Mouse (Mus musculus): ENCODE results near the gene Gp2. TPM values are rescaled to one million over a fixed set of nuclear protein-coding genes. Genes with fewer than 3 reads are reported as not detected.

Gp2 gene
- polyA plus RNA-seq, 1 experiment: not detected

GRCm38 (mm10) chr7:119418523-119418922 is 40.6 kb downstream of the Gp2 start:
- peak; percentile 8 for DNase-seq (ENCODE audit: low read depth)
- TF ChIP-seq POLR2A (IDR thresholded peaks at IDR 0.05; ENCODE audit: borderline replicate concordance, extremely low read depth, insufficient read depth, insufficient read length, poor library complexity, severe bottlenecking) (no peak), CTCF (IDR thresholded peaks at IDR 0.05; ENCODE audit: borderline replicate concordance, extremely low read depth, insufficient read depth, insufficient read length) (no peak)

DNA sequence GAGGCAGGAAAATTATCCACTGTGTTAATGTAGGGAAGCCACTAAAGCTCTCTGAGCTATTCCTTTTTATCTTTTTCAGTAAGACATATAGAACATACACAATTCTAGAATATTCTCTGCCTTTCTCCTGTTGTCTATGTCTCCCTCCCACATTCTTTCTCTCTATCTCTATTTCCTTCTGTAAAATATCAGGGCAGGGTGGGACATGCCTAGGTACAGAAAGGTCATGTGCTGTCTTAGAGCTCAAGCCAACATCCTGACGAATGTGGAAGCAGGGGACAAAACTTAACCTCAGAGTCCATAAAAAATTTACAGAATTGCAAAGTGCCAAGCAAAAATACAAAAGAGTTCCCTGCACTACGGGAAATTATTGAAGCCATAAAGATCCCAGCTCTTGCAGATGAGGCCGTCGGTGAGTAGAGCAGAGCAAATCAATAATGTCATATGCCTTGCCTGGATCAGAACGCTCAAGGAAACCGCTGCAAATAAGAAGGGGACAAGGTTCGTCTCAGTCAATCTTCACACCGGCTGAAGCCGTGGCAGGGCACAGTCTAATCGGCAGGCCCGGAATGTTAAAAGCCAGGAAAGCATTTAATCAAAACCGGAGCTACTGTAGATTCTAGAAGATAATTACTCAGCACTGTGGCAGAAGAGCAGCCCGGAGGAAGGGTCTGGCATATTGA is 64.9 kb downstream of the Gp2 start:
- peak; percentile 8 for DNase-seq (ENCODE audit: low read depth)
- TF ChIP-seq CTCF (IDR thresholded peaks at IDR 0.05; ENCODE audit: borderline replicate concordance, extremely low read depth, insufficient read depth, insufficient read length) (no peak), POLR2A (IDR thresholded peaks at IDR 0.05; ENCODE audit: borderline replicate concordance, extremely low read depth, insufficient read depth, insufficient read length, poor library complexity, severe bottlenecking) (no peak)

Other genes with a start within 250 kb of the Gp2 start
- gene Umod, start 20.0 kb upstream of the Gp2 start, polyA plus RNA-seq (2012; rRNA removed): not detected in 2 replicates
- not detected in 2 replicates for gene Acsm5, start 60.2 kb upstream of the Gp2 start, polyA plus RNA-seq (2012; rRNA removed)
- 0.22 TPM in 1 of 2 replicates, not detected in the other for gene Pdilt, start 64.2 kb upstream of the Gp2 start, polyA plus RNA-seq (2012; rRNA removed)
- not detected in 2 replicates for gene Acsm2, start 95.1 kb upstream of the Gp2 start, polyA plus RNA-seq (2012; rRNA removed)
- not detected in 2 replicates for gene Acsm1, start 147.7 kb upstream of the Gp2 start, polyA plus RNA-seq (2012; rRNA removed)
- not detected in 2 replicates for gene Acsm4, start 230.7 kb upstream of the Gp2 start, polyA plus RNA-seq (2012; rRNA removed)